Mouse (Mus musculus): ENCODE results near the gene Myo5a.

The Myo5a gene

GRCm38 (mm10) chr9:75070457-75071028, at the start of gene Myo5a:
TSS of gene Myo5a (plus strand) at chr9:75071015.
- DNase-seq (ENCODE audit: low read depth): no peak

- DNase-seq (ENCODE audit: low read depth): no peak
These were observed 48.3 kb upstream of the Myo5a start for GRCm38 (mm10) chr9:75022546-75022945.

- DNase-seq (ENCODE audit: low read depth): no peak
These were observed 47.5 kb upstream of the Myo5a start for GRCm38 (mm10) chr9:75023150-75023894.

GRCm38 (mm10) chr9:75024089-75024488, 46.7 kb upstream of the Myo5a start:
- DNase-seq (ENCODE audit: low read depth): no peak

DNA sequence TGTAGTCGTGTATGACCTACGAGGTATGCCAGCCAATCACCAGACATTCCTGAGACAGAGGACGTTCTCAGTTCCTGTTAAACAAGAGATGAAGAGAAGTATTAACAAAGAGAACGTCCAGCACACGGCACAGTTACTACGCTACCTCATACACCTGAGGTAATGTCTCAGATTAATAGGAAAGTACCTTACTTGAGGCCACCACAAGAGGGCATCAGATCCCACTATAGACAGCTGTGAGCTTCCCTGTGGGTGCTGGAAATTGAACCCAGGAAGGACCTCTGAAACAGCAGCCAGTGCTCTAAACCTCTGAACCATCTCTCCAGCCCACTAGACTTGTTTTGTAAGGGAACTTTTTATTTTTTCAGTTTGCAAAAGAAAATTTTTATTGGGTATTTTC, 45.1 kb upstream of the Myo5a start:
- DNase-seq (ENCODE audit: low read depth): peak; percentile 47

- DNase-seq (ENCODE audit: low read depth): no peak
These were observed 38.4 kb upstream of the Myo5a start for GRCm38 (mm10) chr9:75032408-75032807.

GRCm38 (mm10) chr9:75033141-75033540, 37.7 kb upstream of the Myo5a start:
- peak; percentile 56 for DNase-seq (ENCODE audit: low read depth)

DNA sequence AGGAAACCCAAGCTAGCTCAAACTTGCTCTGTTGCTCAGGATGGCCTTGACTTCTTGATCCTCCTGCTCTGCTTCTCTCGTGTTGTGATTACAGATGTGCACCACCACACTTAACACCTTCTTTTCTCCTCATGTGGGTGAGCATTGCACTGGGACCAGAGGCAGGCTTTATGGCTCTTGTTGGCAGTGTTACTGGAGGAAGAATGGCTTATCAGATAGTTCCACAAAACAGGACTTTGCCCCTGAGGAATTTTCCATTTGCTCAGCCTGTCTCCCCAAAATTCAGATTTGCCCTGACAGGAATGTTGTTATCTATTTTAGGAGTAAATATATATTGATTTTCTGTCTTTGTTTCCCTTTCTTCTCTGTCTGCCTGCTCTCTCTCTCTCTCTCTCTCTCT, 36.1 kb upstream of the Myo5a start:
- DNase-seq (ENCODE audit: low read depth): no peak

DNA sequence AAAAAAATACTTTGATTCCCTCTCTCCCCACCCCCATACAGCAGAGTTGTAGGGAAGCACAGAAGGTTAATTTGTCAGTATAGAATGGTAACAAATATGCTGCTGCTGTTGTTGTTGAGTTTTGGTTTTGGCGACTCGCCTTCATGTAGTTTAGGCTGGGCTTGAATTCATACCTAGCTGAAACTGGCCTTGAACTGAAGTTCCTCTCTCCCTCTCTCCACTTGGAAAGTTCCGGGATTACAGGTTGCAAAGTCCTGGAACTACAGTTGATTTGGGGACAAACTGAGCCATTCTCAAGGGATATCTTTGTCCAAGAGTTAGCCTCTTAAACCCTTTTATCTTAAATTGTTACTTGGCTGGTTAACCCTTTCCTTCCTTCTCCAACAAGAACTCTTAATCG, 34.9 kb upstream of the Myo5a start:
- no peak for DNase-seq (ENCODE audit: low read depth)

- DNase-seq (ENCODE audit: low read depth): peak; percentile 88
These were observed 33.1 kb upstream of the Myo5a start, which contains the start of gene Arpp19 for GRCm38 (mm10) chr9:75037451-75038356. TSS of gene Arpp19 (plus strand) at chr9:75037614.

GRCm38 (mm10) chr9:75038357-75038688, 32.5 kb upstream of the Myo5a start:
- DNase-seq (ENCODE audit: low read depth): peak; percentile 33

- DNase-seq (ENCODE audit: low read depth): no peak
These were observed 30.2 kb upstream of the Myo5a start for GRCm38 (mm10) chr9:75040566-75040965.

GRCm38 (mm10) chr9:75041840-75042525, 28.8 kb upstream of the Myo5a start:
- no peak for DNase-seq (ENCODE audit: low read depth)

GRCm38 (mm10) chr9:75043191-75043590, 27.6 kb upstream of the Myo5a start:
- DNase-seq (ENCODE audit: low read depth): no peak

GRCm38 (mm10) chr9:75047079-75047478, 23.7 kb upstream of the Myo5a start:
- no peak for DNase-seq (ENCODE audit: low read depth)

DNA sequence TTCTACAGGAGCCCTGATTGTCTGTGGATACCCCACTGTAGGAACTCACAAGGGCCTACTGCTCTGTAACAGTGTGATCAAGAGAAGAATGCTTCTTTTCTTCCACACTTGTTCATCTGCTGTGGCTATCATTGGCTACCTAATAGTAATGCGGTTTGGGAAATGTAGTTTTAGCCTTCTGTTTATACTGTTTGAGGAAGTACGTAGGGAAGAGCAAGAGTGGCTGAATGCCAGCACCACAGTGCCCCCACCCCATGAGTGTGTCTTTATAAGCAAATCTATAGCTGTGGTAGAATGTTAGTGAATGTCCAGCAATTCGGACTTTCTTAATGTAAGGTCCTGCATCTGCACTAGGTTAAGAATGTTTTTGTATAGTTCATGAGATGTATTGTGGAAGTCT, 21.7 kb upstream of the Myo5a start:
- DNase-seq (ENCODE audit: low read depth): peak; percentile 53

GRCm38 (mm10) chr9:75050003-75050402, 20.8 kb upstream of the Myo5a start:
- DNase-seq (ENCODE audit: low read depth): peak; percentile 85

DNA sequence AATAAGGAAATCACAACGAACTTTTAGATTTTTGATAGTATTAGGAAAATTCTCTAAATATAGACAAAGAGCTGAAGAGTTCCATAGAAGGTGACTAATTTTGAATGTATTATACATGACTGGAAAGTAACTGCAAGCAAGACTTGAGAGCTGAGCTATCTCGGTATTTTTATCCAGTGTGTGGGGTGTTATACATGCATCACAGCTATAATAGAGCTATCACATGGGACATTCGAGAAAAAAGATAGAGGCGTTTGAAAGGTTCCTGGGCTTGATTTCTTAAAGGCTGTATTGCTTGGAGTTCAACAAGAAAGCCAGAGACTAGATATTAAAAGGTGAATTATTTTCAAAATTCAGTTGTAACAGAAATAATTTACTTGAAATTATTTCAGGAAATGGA, 19.0 kb upstream of the Myo5a start:
- DNase-seq (ENCODE audit: low read depth): no peak

- DNase-seq (ENCODE audit: low read depth): no peak
These were observed 15.8 kb upstream of the Myo5a start for GRCm38 (mm10) chr9:75055046-75055445.

DNA sequence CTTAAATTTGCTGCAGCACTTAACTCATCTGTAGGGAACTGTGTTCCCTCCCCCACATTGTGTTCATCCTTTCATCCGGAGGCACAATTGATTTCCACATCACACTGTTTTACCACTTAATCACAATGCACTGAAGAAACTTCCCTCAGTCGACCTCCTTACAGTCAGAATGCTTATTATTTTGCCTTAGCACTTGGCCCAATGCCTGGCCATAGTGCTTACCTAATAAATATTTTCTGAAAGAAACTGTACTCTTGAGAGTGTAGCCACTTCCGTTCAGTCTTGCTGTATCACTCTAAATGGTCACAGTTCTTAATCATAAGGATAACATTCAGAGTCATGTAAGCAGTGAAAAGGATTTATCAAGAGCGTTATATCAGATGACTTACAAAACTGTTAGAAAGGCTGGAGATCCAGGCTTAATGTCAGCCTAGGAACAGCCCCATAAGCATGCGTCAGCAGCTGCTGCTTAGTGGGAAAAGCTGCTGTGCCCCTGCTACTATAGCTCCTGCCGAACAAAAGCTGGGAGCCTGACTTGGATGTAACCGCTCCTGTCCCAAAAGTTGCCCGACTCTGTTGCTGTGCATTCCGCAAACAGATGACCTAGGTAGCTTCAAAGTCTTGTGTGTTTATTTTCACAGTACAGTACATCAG, 6.0 kb upstream of the Myo5a start:
- peak; percentile 56 for DNase-seq (ENCODE audit: low read depth)

DNA sequence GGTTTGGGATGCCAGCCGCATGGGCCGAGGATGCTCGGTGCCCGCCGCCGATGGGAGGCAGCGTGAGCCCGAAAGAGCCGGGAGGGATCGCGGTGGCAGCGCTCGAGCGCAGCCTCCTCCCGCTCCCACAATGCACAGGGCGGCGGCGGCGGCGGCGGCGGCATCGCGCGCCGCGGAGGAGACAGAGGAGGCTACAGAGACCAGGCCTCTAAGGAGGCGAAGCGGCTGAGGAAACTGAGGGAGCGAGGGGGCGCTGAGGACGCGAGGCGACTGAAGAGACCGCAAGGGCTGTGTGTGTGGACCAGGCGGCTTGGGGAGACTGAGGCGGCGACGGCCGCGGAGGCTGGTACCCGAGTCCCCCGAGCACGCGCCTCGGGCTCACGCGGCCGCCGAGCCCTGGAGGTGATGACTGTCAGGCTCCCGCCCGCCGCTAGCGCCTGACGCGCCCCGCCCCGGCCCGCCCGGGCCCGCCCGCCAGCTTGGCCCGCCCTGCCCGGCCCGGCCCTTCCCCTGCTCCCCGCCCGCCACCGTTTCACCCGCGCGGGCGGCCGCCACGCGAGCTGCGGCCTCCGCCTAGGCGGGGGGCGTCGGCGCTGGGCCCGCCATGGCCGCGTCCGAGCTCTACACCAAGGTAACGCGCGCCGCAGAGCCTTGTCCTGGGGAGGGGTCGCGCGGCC, 352 bp downstream of the Myo5a start:
- DNase-seq (ENCODE audit: low read depth): peak; percentile 80

Measured in 416B (cell line).